Mouse (Mus musculus) T-cell, adult 2 months (primary cell): Measurements from ENCODE around the gene Tpcn2.

Experiments
- DNase-seq: peaks from one replicate; pipeline ENCODE4 v3.0.0; 2022; ENCODE audit warnings: low spot score

Tpcn2 gene

GRCm38 (mm10) chr7:145154066-145154465 is 129.7 kb downstream of the Tpcn2 start:
- no peak for DNase-seq

GRCm38 (mm10) chr7:145151845-145152244 is 132.0 kb downstream of the Tpcn2 start:
- DNase-seq, result no peak

- no peak for DNase-seq
Measured at GRCm38 (mm10) chr7:145148902-145149301, 134.9 kb downstream of the Tpcn2 start.

GRCm38 (mm10) chr7:145147973-145148698 is 135.7 kb downstream of the Tpcn2 start:
- no peak for DNase-seq

- DNase-seq, result no peak
Measured at GRCm38 (mm10) chr7:145146252-145146930, 137.4 kb downstream of the Tpcn2 start.

- no peak for DNase-seq
Measured at GRCm38 (mm10) chr7:145143502-145144070, 140.2 kb downstream of the Tpcn2 start.

GRCm38 (mm10) chr7:145140656-145141055 is 143.2 kb downstream of the Tpcn2 start:
- no peak for DNase-seq

GRCm38 (mm10) chr7:145139576-145139975 is 144.2 kb downstream of the Tpcn2 start:
- no peak for DNase-seq

GRCm38 (mm10) chr7:145139100-145139499 is 144.7 kb downstream of the Tpcn2 start:
- DNase-seq, result no peak

- DNase-seq, result no peak
Measured at GRCm38 (mm10) chr7:145137871-145138270, 145.9 kb downstream of the Tpcn2 start.

GRCm38 (mm10) chr7:145136831-145137230 is 147.0 kb downstream of the Tpcn2 start:
- DNase-seq, result no peak
